Mouse (Mus musculus): Measurements from ENCODE around the gene Foxj3.

The Foxj3 gene

DNA sequence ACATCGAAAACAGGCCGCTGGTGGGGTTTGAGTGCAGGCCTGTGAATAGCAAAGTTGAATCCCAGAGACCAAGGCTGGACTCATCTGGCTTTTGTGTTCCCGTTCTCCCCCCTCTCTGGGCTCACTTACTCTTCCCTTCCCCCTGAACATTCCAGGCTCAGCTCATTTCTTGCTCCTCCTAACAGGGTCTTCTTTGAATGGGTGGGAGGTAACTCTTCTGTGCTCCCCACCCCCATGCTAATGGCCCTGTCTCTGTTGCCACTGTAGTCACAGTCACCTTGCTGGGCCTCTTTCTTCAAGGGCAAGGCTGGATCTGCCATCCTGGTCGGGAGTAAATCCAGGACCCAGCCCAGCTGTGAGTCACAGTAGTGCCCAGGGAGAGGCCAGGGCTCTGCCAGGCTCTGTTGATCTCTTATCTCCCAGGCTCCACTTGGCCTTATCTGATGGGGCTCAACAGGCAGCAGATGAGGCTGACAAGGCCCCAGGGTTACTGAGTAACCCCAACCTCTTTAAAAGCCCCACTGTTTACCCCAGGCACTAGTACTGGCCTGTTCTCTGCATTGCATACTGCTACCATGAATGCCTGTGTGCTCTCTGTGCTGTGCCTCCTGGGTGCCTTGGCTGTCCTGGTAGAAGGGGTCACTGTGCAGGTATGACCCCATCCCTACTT is 100.5 kb downstream of the Foxj3 start, which contains the start of gene Guca2a:
TSS of gene Guca2a (plus strand) at position 529 of the 670 bp plus-strand sequence.
- DNase-seq (ENCODE audit: low spot score): no peak

DNA sequence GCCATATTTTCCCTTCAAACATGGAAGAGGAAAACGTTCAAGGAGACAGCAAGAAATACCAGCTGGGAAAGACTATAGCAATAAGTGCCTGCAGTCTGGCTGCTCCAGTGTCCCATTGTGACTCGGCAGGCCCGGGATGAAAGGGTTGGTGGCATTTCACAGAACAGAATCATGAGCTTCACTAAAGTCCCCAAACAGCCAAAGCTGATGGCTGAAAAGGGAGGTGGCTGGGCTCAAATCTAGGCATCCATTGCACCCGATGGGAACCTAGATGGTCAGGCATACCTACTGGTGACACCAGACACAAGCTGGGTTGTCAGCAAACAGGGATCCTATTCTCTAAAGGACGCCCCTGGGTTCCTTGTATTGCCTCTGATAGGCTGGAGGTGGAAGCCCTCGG is 101.1 kb downstream of the Foxj3 start:
- no peak for DNase-seq (ENCODE audit: low spot score)

DNA sequence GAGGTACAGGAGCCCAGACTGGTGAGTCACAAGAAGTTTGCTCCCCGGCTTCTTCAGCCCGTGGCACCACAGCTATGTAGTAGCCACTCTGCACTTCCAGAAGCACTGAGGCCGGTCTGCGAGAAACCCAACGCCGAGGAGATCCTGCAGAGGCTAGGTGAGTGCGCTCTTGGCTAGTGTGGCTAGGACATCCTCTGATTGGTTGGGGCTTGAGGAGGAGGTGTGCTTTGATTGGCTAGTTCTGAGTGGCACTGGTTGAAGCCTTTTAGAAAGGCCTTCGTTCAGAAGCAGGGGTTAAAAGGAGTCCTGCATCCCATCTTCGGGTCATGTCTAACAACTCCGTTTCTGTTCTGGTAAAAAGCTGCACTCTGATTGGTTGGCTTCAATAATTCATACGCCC is 101.9 kb downstream of the Foxj3 start:
- DNase-seq (ENCODE audit: low spot score): no peak

DNA sequence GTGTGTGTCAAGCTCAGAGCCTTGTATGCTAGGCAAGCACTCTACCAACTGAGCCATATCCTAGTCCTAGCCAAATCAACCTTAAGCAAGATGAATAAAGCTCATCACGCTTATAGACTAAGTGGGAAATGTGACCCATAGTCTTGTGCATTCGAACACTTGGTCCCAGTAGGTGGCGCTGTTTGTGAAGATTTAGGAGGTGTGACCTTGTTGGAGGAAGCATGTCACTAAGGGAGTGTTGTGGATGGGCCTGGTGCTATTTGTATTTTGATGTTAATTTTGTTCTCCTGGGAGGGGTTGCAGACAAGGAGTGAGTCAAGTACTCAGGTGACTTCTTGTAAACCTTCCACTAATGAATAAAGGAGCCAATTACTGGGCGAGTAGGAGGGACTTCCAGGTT is 105.9 kb downstream of the Foxj3 start:
- no peak for DNase-seq (ENCODE audit: low spot score)

DNA sequence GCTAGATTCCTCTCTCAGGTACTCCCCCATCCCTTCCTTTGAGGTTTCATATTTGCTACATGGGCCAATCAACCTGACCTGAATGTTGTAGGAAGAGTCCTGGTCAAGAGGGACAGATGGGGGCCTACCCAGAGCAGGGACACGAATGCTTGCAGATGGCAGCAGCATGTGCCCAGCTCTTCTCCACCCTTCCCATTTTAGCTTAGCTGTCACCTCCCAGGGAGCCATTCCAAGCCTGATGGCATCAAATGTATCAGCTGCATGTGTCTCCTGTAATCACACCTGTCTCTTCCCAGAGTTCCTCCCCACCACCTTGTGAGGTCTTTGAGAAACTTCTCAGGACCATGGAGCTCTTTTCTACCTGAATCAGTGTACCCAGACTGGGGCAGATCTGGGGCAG is 120.2 kb downstream of the Foxj3 start:
- DNase-seq (ENCODE audit: low spot score): no peak

DNA sequence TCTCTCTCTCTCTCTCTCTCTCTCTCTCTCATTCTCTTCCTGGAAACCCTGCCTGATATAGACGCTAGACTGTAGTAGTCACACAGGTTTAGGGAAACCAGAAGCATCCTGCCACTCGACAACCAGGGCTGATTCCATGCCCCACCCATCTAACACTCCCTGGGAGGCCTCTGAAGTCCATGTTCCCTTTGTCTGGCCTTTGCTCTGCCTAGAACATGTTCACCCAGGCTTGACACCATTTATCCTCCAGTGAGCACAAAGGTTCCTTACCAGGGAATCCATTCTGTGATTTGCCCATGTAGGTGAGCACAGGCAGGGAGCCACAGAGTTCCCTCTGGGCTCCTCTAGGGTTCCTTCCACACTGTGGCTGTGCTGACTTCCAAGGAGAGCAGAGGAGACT is 121.4 kb downstream of the Foxj3 start:
- DNase-seq (ENCODE audit: low spot score): no peak

DNA sequence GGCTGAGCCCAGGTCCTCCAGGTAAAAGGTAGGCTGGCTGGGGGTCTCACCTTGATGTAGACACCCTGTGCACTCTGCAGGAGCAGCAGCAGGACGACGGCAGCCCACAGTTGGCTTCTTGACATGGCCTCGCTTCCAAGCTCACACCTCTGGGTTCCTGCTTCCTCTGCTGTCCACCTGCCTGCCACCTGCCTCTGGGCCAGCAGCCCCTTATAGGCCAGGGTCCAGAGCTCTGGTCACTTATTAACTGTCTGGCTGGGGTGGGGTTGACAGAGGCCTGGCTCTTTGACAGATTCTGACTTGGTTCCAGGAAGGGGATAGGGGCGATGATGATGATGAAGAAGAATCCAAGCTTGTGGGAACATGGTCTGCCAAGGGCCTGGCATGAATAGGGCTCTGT is 121.9 kb downstream of the Foxj3 start, which contains the start of gene Guca2b:
TSS of gene Guca2b (minus strand) at position 224 of the 400 bp plus-strand sequence.
- DNase-seq (ENCODE audit: low spot score): no peak

DNA sequence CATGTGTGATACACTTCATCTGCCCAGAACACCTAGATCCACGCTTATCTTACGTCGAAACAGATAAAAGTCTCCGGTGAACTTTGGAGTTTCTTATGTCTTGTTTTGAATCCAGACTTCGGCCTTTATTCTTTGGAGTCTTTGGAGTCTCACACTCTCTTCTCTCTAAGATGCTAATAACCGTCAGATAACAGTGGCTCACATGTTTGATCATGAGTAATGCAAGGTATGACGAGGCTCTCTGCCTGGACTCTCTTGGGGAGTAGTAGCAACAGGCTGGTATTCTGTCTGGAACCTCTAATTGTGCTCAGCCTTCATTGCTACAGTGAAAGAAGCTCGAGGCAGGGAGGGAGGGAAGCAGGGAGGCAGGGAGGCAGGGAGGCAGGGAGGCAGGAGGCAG is 123.2 kb downstream of the Foxj3 start:
- no peak for DNase-seq (ENCODE audit: low spot score)

DNA sequence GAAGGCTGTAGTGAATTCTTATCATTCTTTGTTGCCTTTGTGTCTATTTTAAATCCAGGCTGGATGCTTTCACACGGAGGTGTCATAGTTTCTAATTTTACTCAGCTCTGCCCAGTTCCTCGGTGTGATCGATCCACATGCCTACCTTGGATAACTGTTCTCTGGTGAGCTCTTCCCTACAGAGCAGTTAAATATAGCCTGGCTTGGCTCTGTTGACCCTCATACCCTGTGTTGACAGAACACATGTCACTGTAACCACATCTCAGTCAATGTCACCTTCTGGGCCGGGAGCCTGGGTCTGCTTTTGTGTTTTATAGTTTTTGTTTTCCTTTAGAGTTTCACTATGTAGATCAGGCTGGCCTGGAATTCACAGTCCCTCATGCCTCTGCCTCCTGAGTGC is 125.3 kb downstream of the Foxj3 start:
- no peak for DNase-seq (ENCODE audit: low spot score)

DNA sequence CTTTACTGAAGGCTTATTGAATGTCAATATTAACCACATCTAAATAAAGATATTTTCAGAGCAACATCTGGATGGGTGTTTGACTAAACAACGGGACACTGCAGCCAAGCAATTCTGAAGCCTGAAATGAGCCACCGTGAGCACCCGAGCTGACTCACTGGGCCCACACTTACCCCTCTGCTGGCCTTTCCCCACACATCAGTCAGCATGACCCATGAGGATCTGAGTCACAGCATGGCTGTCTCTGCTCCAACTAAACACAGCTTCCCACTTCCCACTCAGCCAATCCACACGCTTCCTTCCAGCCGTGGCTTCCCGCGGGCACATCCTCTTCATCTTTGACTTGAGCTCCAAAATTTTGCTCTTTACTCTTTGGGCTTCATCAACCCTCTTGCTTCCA is 126.2 kb downstream of the Foxj3 start:
- no peak for DNase-seq (ENCODE audit: low spot score)

DNA sequence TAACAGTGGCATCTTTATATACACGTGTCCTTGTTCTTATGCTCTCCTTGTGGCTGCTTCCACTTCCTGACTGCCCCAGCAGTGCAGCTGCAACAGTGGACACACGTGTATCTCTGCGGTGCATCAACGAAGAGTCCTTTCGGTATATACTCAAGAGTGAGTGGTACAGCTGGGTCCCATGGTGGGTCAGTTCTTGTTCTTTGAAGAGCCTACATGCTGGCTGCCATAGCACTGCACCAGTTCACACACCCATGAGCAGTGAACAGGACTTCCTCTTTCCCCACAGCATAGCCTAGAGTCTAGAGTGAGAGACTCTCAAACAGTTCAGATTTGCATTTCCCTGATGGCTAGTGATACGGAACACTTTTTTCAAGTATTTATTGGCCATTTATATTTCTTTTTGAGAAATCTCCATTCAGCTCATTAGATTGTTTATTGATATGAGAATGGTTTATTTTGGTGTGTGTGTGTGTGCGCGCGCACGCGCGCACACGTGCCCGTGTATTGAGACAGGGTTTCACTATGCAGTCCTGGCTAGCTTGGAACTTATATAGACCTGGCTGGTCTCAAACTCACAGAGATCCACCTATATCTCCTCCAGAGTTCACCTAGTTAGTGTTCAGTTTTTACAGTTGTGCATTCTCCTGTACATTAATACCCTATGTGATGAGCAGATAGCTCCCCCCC is 126.7 kb downstream of the Foxj3 start:
- no peak for DNase-seq (ENCODE audit: low spot score)

DNA sequence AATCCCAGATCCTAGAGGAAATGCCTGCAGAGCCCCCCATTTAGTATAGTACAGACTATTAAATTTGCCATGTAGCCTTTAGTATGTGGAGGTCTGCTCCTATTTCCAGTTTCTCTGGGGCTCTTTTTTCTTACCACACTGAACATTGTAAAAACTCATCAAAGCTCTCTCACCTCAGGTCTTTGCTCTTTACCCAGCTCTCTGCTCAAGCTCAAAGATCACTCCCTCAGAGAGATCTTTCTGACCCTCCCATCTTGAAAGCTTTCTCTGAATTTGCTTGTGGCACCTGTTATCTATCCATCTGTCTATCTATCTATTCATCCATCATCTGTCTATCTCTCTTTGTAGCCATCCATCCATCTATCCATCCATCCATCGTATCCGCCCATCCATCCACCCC is 128.4 kb downstream of the Foxj3 start:
- no peak for DNase-seq (ENCODE audit: low spot score)

DNA sequence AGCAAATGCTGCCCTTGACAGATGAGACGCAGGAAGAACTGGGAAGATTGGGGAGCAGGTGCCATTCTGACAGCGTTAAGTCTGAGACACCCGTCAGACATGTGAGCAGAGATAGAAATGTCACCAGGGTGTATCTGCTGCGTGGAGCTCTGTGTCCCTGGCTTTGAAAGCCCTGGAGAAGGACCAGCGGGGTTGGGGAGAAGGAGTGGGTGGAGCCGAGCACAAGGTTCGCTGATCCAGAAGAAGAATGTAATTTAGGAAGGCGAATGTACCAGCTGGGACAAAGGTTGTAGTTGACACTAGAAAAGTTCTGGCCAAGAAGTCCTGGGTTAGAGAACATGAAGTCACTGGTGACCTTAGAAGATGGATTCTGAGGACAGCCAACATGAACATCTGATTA is 129.3 kb downstream of the Foxj3 start:
- DNase-seq (ENCODE audit: low spot score): no peak

DNA sequence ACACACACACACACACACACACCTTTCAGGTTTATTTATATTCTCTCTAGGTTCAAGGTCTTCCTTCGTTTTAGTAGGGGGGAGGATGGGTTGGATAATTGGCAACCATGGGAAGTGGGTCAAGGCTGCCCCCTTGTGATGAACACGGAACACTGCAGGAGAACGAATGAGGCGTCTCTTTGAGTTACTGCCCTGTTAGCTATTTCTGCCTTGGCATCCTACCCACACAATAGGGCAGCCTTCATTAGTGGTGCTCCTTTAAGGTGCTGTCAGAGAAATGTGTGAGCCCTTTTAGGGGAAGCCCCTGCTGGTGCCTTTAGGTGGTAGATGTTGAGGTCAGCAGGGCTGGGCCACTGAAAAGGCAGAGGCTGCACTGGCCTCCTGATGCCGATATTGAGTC is 130.7 kb downstream of the Foxj3 start:
- DNase-seq (ENCODE audit: low spot score): no peak

DNA sequence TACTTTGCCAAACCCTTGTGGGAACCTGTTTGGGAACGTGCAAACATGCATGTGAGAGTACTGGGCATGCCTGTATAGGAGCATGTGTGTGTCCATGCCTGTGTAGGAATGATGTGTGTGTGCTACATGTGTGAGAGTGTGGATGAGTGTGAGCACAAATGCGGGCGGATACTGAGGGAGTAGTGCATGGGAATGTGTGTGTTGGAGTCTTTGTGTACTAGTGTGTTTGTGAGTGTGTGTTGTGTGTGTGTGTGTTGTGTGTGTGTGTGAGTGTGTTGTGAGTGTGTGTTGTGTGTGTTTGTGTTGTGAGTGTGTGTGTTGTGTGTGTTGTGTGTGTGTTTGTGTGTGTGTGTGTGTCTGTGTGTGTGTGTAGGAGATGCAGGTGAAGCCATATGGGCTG is 131.4 kb downstream of the Foxj3 start:
- DNase-seq (ENCODE audit: low spot score): no peak

DNA sequence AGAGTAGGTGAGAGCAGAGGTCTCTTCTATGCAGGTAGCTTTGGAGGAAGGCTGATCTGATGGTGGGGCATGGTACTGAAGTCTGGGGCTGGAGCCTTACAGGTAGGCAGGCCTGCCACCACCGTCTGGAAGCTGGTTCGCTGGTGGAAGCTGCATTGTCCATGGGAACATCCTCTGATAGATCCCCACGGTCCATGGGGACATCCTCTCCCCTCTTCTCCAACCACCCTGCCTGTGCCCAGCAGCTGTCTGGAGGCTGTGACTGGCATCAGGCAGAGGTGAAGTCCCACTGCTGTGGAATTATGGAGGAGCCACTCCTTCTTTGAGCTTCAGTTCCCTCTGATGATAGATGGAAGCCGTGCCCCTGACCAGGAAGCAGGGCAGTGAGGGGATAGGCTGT is 131.8 kb downstream of the Foxj3 start:
- no peak for DNase-seq (ENCODE audit: low spot score)

DNA sequence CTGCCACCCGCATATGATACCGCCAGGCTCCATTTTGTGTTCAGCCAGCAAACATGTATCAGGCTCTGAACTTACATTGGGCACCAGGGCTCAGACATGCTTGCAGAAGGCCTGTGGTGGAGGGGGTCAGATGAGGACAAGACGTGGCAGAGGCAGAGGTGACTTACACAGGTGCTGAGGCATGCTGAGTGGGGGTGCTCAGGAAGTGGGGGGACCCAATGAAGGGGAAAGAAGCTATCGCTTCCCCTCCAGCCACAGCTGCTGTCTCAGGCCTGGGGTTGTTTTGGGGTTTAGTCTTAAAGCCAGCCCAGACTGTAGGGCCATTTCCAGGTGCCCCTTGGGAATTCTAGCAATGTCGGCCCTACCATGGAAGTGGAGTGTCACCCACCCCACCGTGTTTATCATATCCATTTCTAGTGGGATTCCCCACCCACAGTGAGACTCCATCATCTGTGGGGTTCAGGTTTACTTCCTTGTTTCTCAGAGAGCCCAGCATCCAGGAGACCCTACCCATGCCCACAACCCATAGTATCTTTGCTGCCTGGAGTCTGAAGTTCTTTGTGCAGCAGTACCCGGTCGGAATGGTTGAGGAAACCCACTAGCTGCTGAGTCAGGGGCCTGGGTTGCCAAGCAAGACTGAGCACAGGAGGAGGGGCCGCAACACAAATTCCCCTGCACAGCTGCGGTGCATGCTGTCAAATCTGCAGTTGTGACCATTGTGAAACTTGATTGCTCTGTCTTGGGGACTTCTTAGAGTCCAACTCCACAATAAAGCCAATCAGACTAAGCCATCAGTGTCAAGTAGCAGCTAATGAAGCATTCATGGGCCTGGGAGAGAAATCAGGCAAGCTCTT is 132.8 kb downstream of the Foxj3 start:
- DNase-seq (ENCODE audit: low spot score): no peak

DNA sequence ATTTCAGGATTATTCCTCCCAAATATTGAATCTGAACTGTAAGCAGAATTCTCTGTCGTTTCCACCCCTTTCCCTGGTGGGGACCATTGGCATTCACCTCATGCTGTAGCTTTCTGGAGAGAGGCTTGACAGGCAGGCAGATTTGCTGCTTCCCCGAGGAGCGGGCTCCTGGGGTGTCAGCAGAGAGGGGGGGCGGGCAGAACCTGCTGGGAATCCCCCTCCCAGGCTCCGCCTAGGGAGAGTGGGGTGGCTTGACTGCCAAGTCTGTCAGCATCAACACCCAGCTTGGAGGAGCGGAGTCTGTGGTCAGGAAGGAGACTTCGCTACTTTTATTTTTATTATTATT is 133.4 kb downstream of the Foxj3 start:
- no peak for DNase-seq (ENCODE audit: low spot score)

DNA sequence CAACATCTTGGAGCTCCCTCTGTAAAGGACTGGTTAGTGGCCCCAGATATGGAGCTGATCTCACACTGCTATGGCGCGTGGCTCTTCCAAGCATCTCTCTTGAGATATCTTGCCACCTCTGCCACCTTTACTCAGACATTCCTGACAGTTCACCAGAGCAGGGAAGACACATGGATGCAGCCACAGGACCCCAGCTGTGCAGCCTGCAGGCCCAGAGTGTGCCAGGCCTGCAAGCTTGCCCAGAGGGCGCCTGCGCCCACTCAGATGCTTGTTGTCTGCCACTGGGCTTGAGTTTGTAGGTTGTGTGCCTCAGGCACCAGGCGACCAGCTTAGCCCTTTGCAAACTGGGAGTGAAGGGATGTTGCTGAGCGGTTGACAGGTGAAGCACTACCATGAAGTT is 133.9 kb downstream of the Foxj3 start:
- DNase-seq (ENCODE audit: low spot score): no peak

DNA sequence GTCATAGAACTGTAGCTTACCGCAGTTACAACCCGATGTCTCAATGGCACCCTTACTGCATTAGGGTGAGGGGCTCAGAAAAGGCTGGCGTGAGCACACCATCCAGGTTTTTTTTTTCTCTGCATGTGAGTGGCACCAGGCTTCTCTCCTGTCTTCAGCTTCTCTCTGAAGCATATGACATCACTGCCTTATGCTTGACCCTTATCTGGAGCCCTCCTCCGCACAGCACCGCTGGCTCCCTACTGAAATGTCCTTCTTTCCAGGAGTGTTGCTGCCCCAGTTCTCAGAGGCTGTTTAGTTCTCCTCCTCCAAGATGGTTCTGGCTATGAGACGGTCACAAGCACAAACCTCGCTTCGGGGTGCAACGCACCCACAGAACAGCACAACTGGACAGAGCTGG is 134.4 kb downstream of the Foxj3 start:
- DNase-seq (ENCODE audit: low spot score): no peak

DNA sequence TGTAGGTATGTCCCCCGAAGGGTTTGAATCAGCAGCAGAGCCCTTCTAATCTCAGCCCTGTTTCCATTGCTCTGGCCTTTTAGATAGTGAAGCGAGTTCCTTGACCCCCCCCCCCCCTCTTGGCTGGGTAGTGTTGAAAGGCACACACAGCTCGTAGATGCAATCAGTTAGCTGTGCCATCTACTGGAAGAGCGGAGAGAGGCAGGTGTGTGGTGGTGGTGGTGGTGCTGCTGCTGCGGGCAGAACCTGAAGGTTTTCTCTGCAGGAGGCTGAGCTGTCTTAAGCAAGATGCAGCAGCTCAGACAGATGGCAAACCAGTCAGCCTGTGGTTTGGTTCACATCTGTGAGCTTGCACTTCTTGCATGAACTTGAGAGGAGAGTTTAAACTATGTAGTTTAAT is 135.9 kb downstream of the Foxj3 start:
- no peak for DNase-seq (ENCODE audit: low spot score)

Data from ovary, adult 18-20 months (tissue).